Mouse (Mus musculus): ENCODE data around the gene Hdgfl2.

- TF ChIP-seq CTCF (IDR thresholded peaks at IDR 0.05; ENCODE audit: low read depth): no peak
- TF ChIP-seq EP300 (optimal IDR thresholded peaks at IDR 0.05): no peak
Observed at GRCm38 (mm10) chr17:56111021-56111420, 31.6 kb downstream of the Hdgfl2 start.

Data from stomach, postnatal 0 days (tissue).